Mouse (Mus musculus): Measurements from ENCODE around the gene Foxe3. TPM values are rescaled to one million over a fixed set of nuclear protein-coding genes. Genes with fewer than 3 reads are reported as not detected.

Gene Foxe3
- total and polyA plus RNA-seq, 2 experiments from 2014 or later, result 0.27 to 0.31 TPM

DNA sequence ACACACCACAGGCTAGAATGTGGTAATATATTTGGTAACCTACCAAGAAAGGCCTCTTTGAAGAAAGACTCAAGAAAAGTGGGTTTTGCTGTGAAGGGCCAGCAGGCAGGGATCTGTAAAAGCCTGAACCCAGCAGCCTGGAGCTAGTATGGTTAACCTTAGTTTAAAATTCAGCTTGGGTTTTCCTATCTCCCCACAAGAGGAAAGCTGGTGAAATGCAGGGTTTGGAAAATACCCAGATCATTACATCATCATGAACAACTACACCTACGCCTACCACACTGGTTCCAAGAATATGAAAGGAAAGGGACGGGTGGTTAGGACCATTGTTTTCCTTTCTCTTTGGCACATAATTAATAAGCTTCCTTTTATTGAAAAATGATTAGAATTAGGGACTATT, 32.4 kb upstream of the Foxe3 start:
- 95% methylated on average over 2 of the region's 2 CpGs for WGBS
- Histone ChIP-seq H3K27ac (ENCODE audit: low read depth, low read length) (no peak overlapping the region), H3K4me3 (ENCODE audit: low read depth, low read length) (no peak overlapping the region), H3K9me3 (ENCODE audit: low read length) (no peaks in the 10 kb centered on the region), H3K36me3 (ENCODE audit: insufficient read depth, low read length) (peaks cover 9% of the 10 kb centered on the region; the same call in 1 of the 2 replicates), H3K9ac (replicated peaks; ENCODE audit: low read length, poor library complexity, severe bottlenecking) (no peak overlapping the region), H3K27me3 (ENCODE audit: insufficient read depth, low read length) (no peaks in the 10 kb centered on the region), H3K4me1 (ENCODE audit: insufficient read depth, low read length) (no peaks in the 10 kb centered on the region), H3K4me2 (ENCODE audit: low read depth, low read length, poor library complexity, severe bottlenecking) (no peak overlapping the region)
- no peak for ATAC-seq (ENCODE audit: low FRiP score)
- no peak for TF ChIP-seq CTCF (IDR thresholded peaks at IDR 0.05)
- no peak for DNase-seq (ENCODE audit: low spot score)

- no peaks in the 10 kb centered on the region for H3K27me3 ChIP-seq (ENCODE audit: insufficient read depth, low read length)
- no peak overlapping the region for H3K9ac ChIP-seq (replicated peaks; ENCODE audit: low read length, poor library complexity, severe bottlenecking)
- TF ChIP-seq CTCF (IDR thresholded peaks at IDR 0.05), result no peak
- DNase-seq (ENCODE audit: low spot score) (peak; percentile 9), ATAC-seq (ENCODE audit: low FRiP score) (no peak)
- 0 out of 2 replicates have a peak, but pooled peaks cover 3% of the 10 kb centered on the region for H3K36me3 ChIP-seq (ENCODE audit: insufficient read depth, low read length)
- no peak overlapping the region for H3K4me2 ChIP-seq (ENCODE audit: low read depth, low read length, poor library complexity, severe bottlenecking)
- H3K9me3 ChIP-seq (ENCODE audit: low read length), result no peaks in the 10 kb centered on the region
- no peak overlapping the region for H3K27ac ChIP-seq (ENCODE audit: low read depth, low read length)
- H3K4me1 ChIP-seq (ENCODE audit: insufficient read depth, low read length), result no peaks in the 10 kb centered on the region
- H3K4me3 ChIP-seq (ENCODE audit: low read depth, low read length), result no peak overlapping the region
These were observed 31.6 kb upstream of the Foxe3 start for GRCm38 (mm10) chr4:114957403-114957802.

DNA sequence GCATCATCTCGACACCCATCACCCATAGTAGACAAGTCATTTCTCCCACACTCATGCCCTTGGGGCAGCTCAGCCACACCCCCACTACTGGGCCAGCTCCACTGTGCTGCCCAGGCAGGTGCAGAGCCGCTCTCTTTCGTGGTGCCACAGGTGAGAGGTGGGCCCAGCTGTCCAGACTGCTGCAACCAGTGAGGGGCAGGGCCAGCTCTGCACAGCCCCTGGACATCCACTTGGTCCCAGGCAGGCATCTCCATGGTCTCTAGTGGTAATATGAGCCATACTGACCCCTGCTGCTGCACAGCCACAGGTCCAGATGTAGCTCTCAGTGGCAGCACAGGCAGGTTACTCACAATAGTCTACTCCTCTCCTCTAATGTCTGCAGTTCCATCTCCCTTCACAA, 27.4 kb upstream of the Foxe3 start:
- no peak for TF ChIP-seq CTCF (IDR thresholded peaks at IDR 0.05)
- H3K4me1 ChIP-seq (ENCODE audit: insufficient read depth, low read length), result no peaks in the 10 kb centered on the region
- no peak overlapping the region for H3K27ac ChIP-seq (ENCODE audit: low read depth, low read length)
- H3K9me3 ChIP-seq (ENCODE audit: low read length), result no peaks in the 10 kb centered on the region
- 0 out of 2 replicates have a peak, but pooled peaks cover 2% of the 10 kb centered on the region for H3K36me3 ChIP-seq (ENCODE audit: insufficient read depth, low read length)
- H3K4me2 ChIP-seq (ENCODE audit: low read depth, low read length, poor library complexity, severe bottlenecking), result no peak overlapping the region
- 88% methylated on average over 3 of the region's 3 CpGs for WGBS
- no peaks in the 10 kb centered on the region for H3K27me3 ChIP-seq (ENCODE audit: insufficient read depth, low read length)
- no peak overlapping the region for H3K9ac ChIP-seq (replicated peaks; ENCODE audit: low read length, poor library complexity, severe bottlenecking)
- DNase-seq (ENCODE audit: low spot score) (no peak), ATAC-seq (ENCODE audit: low FRiP score) (no peak)
- H3K4me3 ChIP-seq (ENCODE audit: low read depth, low read length), result no peak overlapping the region

DNA sequence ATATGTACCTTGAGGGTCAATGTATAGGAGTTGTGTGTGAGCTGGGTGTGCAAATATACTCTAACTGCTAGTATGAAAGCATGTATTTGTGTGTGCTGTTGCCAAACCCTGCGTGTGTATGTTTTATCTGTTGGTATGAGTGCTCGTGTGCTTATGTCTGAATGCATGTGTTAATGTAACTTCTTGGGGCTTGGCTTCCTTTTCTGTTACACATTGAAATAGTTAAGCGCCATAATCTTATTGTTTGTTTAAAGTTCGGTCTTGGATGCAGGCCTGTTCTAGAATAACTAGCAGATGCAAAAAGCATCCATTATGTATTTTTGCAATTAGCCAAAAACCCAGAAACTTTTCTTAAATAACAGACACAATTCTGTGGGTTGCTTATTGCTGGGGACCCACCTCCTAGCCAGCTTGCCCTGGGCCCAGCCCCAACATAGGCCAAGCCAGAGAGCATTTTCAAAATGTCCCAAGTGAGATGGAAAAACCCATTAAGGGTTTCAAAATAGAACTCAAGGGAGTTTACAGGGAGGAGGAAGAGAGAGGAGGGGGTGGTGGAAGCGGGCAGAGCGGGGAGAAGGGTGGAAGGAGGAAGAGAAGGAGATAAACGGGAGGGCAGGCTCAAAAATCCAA, 22.2 kb upstream of the Foxe3 start:
- Histone ChIP-seq H3K9me3 (ENCODE audit: low read length) (no peaks in the 10 kb centered on the region), H3K27ac (ENCODE audit: low read depth, low read length) (no peak overlapping the region), H3K9ac (replicated peaks; ENCODE audit: low read length, poor library complexity, severe bottlenecking) (no peak overlapping the region), H3K4me2 (ENCODE audit: low read depth, low read length, poor library complexity, severe bottlenecking) (no peak overlapping the region), H3K36me3 (ENCODE audit: insufficient read depth, low read length) (no peaks in the 10 kb centered on the region), H3K4me1 (ENCODE audit: insufficient read depth, low read length) (no peaks in the 10 kb centered on the region), H3K4me3 (ENCODE audit: low read depth, low read length) (no peak overlapping the region), H3K27me3 (ENCODE audit: insufficient read depth, low read length) (peaks cover 7% of the 10 kb centered on the region; the same call in 1 of the 2 replicates)
- TF ChIP-seq CTCF (IDR thresholded peaks at IDR 0.05), result no peak
- DNase-seq (ENCODE audit: low spot score) (no peak), ATAC-seq (ENCODE audit: low FRiP score) (no peak)
- WGBS, result 66% methylated on average over 7 of the region's 7 CpGs

- Histone ChIP-seq H3K36me3 (ENCODE audit: insufficient read depth, low read length) (no peaks in the 10 kb centered on the region), H3K4me3 (ENCODE audit: low read depth, low read length) (no peak overlapping the region), H3K4me2 (ENCODE audit: low read depth, low read length, poor library complexity, severe bottlenecking) (no peak overlapping the region), H3K9me3 (ENCODE audit: low read length) (no peaks in the 10 kb centered on the region), H3K27me3 (ENCODE audit: insufficient read depth, low read length) (peaks cover 7% of the 10 kb centered on the region; the same call in 1 of the 2 replicates), H3K27ac (ENCODE audit: low read depth, low read length) (no peak overlapping the region), H3K4me1 (ENCODE audit: insufficient read depth, low read length) (no peaks in the 10 kb centered on the region), H3K9ac (replicated peaks; ENCODE audit: low read length, poor library complexity, severe bottlenecking) (no peak overlapping the region)
- 31% methylated on average over 6 of the region's 6 CpGs for WGBS
- peak; percentile 86 for ATAC-seq (ENCODE audit: low FRiP score)
- peak; percentile 79 for DNase-seq (ENCODE audit: low spot score)
- peak; percentile 96 for TF ChIP-seq CTCF (IDR thresholded peaks at IDR 0.05)
These were observed 21.6 kb upstream of the Foxe3 start for GRCm38 (mm10) chr4:114947395-114947794.

- no peaks in the 10 kb centered on the region for H3K9me3 ChIP-seq (ENCODE audit: low read length)
- peaks cover 7% of the 10 kb centered on the region; the same call in 1 of the 2 replicates for H3K27me3 ChIP-seq (ENCODE audit: insufficient read depth, low read length)
- no peaks in the 10 kb centered on the region for H3K4me1 ChIP-seq (ENCODE audit: insufficient read depth, low read length)
- DNase-seq (ENCODE audit: low spot score) (no peak), ATAC-seq (ENCODE audit: low FRiP score) (no peak)
- H3K27ac ChIP-seq (ENCODE audit: low read depth, low read length), result no peak overlapping the region
- no peaks in the 10 kb centered on the region for H3K36me3 ChIP-seq (ENCODE audit: insufficient read depth, low read length)
- no peak overlapping the region for H3K4me3 ChIP-seq (ENCODE audit: low read depth, low read length)
- no peak overlapping the region for H3K4me2 ChIP-seq (ENCODE audit: low read depth, low read length, poor library complexity, severe bottlenecking)
- WGBS, result 85% methylated on average over 4 of the region's 4 CpGs
- no peak overlapping the region for H3K9ac ChIP-seq (replicated peaks; ENCODE audit: low read length, poor library complexity, severe bottlenecking)
- no peak for TF ChIP-seq CTCF (IDR thresholded peaks at IDR 0.05)
These were observed 20.6 kb upstream of the Foxe3 start for GRCm38 (mm10) chr4:114946416-114946815.

All from midbrain, postnatal 0 days (tissue).